ENCODE assay signal across 8 mouse cellular contexts in the genomic region with DNA sequence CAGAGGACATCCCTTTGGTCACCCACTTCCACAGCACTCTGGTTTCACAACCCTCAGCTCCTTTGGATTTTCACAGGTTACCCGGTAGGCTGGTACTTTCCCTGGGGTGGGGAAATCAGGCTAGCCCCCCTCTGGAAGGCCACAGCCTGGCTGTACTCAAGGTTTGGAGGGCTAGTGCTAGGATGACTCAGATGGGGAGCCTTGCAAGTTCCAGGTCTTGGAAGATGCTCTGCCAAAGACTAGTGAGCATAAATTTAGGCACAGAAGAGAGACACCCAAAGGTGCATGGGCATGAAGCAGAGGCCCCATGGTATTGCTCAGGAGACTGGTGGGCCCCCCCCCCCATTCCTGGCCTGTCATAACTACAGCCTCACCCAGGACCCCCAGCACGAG. TPM values are rescaled to one million over a fixed set of nuclear protein-coding genes. Genes with fewer than 3 reads are reported as not detected.
A peak's percentile ranks its signal among the peaks of the same experiment; 100 is the strongest.
DNase-seq lines count a peak whose midpoint lies in the region; ATAC-seq lines count a peak whose summit lies in the region.

No protein-coding gene starts in this region.

- ATAC-seq in kidney, embryonic 15.5 days (replicated peaks; ENCODE audit: low FRiP score) = no peak
- peak; percentile 0; the same call in 1 of the 2 replicates for ATAC-seq in hindbrain, embryonic 13.5 days (ENCODE audit: low FRiP score)
- no peak; the same call in 1 of the 2 replicates for ATAC-seq in midbrain, embryonic 15.5 days (replicated peaks)

- DNase-seq in kidney, postnatal 4 days = no peak
- peak; percentile 57 for DNase-seq in brain, adult 2 months (ENCODE audit: low read depth, low spot score)
- DNase-seq in left cerebral cortex, postnatal 10 days (ENCODE audit: extremely low spot score in 1 of 2, low spot score in 2 of 2) = no peak
- DNase-seq in gastrocnemius, postnatal 36 days = no peak
- DNase-seq in layer of hippocampus, postnatal 14 days (ENCODE audit: low spot score in 2 of 2) = no peak

- peak overlapping the region; percentile 74 for H3K4me3 ChIP-seq in kidney, embryonic 15.5 days (replicated peaks)
- H3K4me3 ChIP-seq in hindbrain, embryonic 13.5 days = peak overlapping the region; percentile 84
- peak overlapping the region; percentile 84 for H3K4me3 ChIP-seq in midbrain, embryonic 15.5 days

- H3K9me3 ChIP-seq in kidney, embryonic 15.5 days (replicated peaks) = no peaks in the 10 kb centered on the region
- no peaks in the 10 kb centered on the region for H3K9me3 ChIP-seq in hindbrain, embryonic 13.5 days
- no peaks in the 10 kb centered on the region for H3K9me3 ChIP-seq in midbrain, embryonic 15.5 days

- 0 out of 2 replicates have a peak, but pooled peaks cover 2% of the 10 kb centered on the region for H3K36me3 ChIP-seq in kidney, embryonic 15.5 days
- peaks cover 18% of the 10 kb centered on the region for H3K36me3 ChIP-seq in hindbrain, embryonic 13.5 days
- H3K36me3 ChIP-seq in midbrain, embryonic 15.5 days (replicated peaks) = peaks cover 16% of the 10 kb centered on the region

- WGBS in kidney, embryonic 15.5 days = 34% methylated on average over 2 of the region's 2 CpGs
- 29% methylated on average over 2 of the region's 2 CpGs for WGBS in hindbrain, embryonic 13.5 days
- whole genome bisulfite sequencing in midbrain, embryonic 15.5 days = 22% methylated on average over 2 of the region's 2 CpGs

- intact Hi-C loops in left cerebral cortex, postnatal 10 days (cut with DNase I) = loop anchor here (5.0 kb wide), 2 partner anchors 48 to 173 kb away; no protein-coding TSS in a partner anchor
- intact Hi-C loops in gastrocnemius, postnatal 36 days (cut with DNase I) = loop anchor here (2.0 to 5.0 kb wide), 2 partner anchors 50 to 168 kb away; no protein-coding TSS in a partner anchor

- no peak overlapping the region for H3K27ac ChIP-seq in kidney, embryonic 15.5 days
- peak overlapping the region; percentile 94 for H3K27ac ChIP-seq in hindbrain, embryonic 13.5 days
- H3K27ac ChIP-seq in midbrain, embryonic 15.5 days = peak overlapping the region; percentile 86

- peaks cover 67% of the 10 kb centered on the region for H3K27me3 ChIP-seq in kidney, embryonic 15.5 days
- peaks cover 25% of the 10 kb centered on the region for H3K27me3 ChIP-seq in hindbrain, embryonic 13.5 days
- peaks cover 23% of the 10 kb centered on the region for H3K27me3 ChIP-seq in midbrain, embryonic 15.5 days (replicated peaks)

- peak overlapping the region; percentile 95 for H3K4me2 ChIP-seq in kidney, embryonic 15.5 days
- H3K4me2 ChIP-seq in hindbrain, embryonic 13.5 days = peak overlapping the region; percentile 88
- H3K4me2 ChIP-seq in midbrain, embryonic 15.5 days = peak overlapping the region; percentile 94

- peak overlapping the region; percentile 68 for H3K9ac ChIP-seq in kidney, embryonic 15.5 days
- peak overlapping the region; percentile 96 for H3K9ac ChIP-seq in hindbrain, embryonic 13.5 days
- peak overlapping the region; percentile 95 for H3K9ac ChIP-seq in midbrain, embryonic 15.5 days

- peaks cover 45% of the 10 kb centered on the region for H3K4me1 ChIP-seq in kidney, embryonic 15.5 days
- peaks cover 45% of the 10 kb centered on the region for H3K4me1 ChIP-seq in hindbrain, embryonic 13.5 days (replicated peaks)
- peaks cover 45% of the 10 kb centered on the region for H3K4me1 ChIP-seq in midbrain, embryonic 15.5 days

RNA-seq across cellular contexts. Expression of a gene that starts 0.8 kb away (rescaled TPM):
- polyA plus RNA-seq in kidney, embryonic 15.5 days (2015; fragmentation: Nextera tagmentation; extraction: Ambion mirVana) = 16.3 and 17.1 TPM in 2 replicates
- 169 and 176 TPM in 2 replicates for polyA plus RNA-seq in hindbrain, embryonic 13.5 days (2015; fragmentation: Nextera tagmentation; extraction: Ambion mirVana)
- 223 and 229 TPM in 2 replicates for polyA plus RNA-seq in midbrain, embryonic 15.5 days (2015; fragmentation: Nextera tagmentation; extraction: Ambion mirVana)
- 100 to 1,000 TPM; 703 to 707 TPM for total RNA-seq in left cerebral cortex, postnatal 10 days (2021)
- 1 to 10 TPM; 2.7 TPM for total RNA-seq in gastrocnemius, postnatal 36 days (2021)
- total RNA-seq in layer of hippocampus, postnatal 14 days (2021) = 100 to 1,000 TPM; 605 to 622 TPM

RNA-seq across cellular contexts. Expression of a gene that starts 2.7 kb away (rescaled TPM):
- polyA plus RNA-seq in kidney, embryonic 15.5 days (2015; fragmentation: Nextera tagmentation; extraction: Ambion mirVana) = 1.5 and 4.3 TPM in 2 replicates
- 19.3 and 21.0 TPM in 2 replicates for polyA plus RNA-seq in hindbrain, embryonic 13.5 days (2015; fragmentation: Nextera tagmentation; extraction: Ambion mirVana)
- polyA plus RNA-seq in midbrain, embryonic 15.5 days (2015; fragmentation: Nextera tagmentation; extraction: Ambion mirVana) = 22.8 and 23.3 TPM in 2 replicates
- total RNA-seq in left cerebral cortex, postnatal 10 days (2021) = 100 to 1,000 TPM; 130 to 132 TPM
- 1 to 10 TPM in 1 of 2 experiments, under 1 TPM in 1; 0.94 to 1.5 TPM for total RNA-seq in gastrocnemius, postnatal 36 days (2021)
- 100 to 1,000 TPM; 138 to 159 TPM for total RNA-seq in layer of hippocampus, postnatal 14 days (2021)

RNA-seq across cellular contexts. Expression of a gene that starts 6.7 kb away (rescaled TPM):
- 0.93 and 1.6 TPM in 2 replicates for polyA plus RNA-seq in kidney, embryonic 15.5 days (2015; fragmentation: Nextera tagmentation; extraction: Ambion mirVana)
- polyA plus RNA-seq in hindbrain, embryonic 13.5 days (2015; fragmentation: Nextera tagmentation; extraction: Ambion mirVana) = 11.2 and 11.9 TPM in 2 replicates
- polyA plus RNA-seq in midbrain, embryonic 15.5 days (2015; fragmentation: Nextera tagmentation; extraction: Ambion mirVana) = 13.1 and 13.7 TPM in 2 replicates
- 1 to 10 TPM; 3.5 to 4.9 TPM for total RNA-seq in left cerebral cortex, postnatal 10 days (2021)
- not detected for total RNA-seq in gastrocnemius, postnatal 36 days (2021)
- total RNA-seq in layer of hippocampus, postnatal 14 days (2021) = 1 to 10 TPM; 2.1 to 3.0 TPM

RNA-seq across cellular contexts. Expression of a gene that starts 38.5 kb away (rescaled TPM):
- polyA plus RNA-seq in kidney, embryonic 15.5 days (2015; fragmentation: Nextera tagmentation; extraction: Ambion mirVana) = 0.28 and 0.40 TPM in 2 replicates
- 0.99 and 1.7 TPM in 2 replicates for polyA plus RNA-seq in hindbrain, embryonic 13.5 days (2015; fragmentation: Nextera tagmentation; extraction: Ambion mirVana)
- 0.80 and 0.98 TPM in 2 replicates for polyA plus RNA-seq in midbrain, embryonic 15.5 days (2015; fragmentation: Nextera tagmentation; extraction: Ambion mirVana)
- 1 to 10 TPM; 1.5 to 1.7 TPM for total RNA-seq in left cerebral cortex, postnatal 10 days (2021)
- 10 to 100 TPM in 1 of 2 experiments, 1 to 10 TPM in 1; 8.7 to 11.1 TPM for total RNA-seq in gastrocnemius, postnatal 36 days (2021)
- 1 to 10 TPM; 1.2 to 1.5 TPM for total RNA-seq in layer of hippocampus, postnatal 14 days (2021)

Comparison
In these comparisons a context has a peak if more than half of its experiments do, and no peak if none do; other contexts are left out.
1. RNA of a gene that starts 0.8 kb away (total RNA-seq): 703 to 707 TPM in left cerebral cortex, postnatal 10 days and 605 to 622 TPM in layer of hippocampus, postnatal 14 days; 2.7 TPM in gastrocnemius, postnatal 36 days; every median in the first group is over 100 times any median in the second.
2. RNA of a gene that starts 2.7 kb away (total RNA-seq): 138 to 159 TPM in layer of hippocampus, postnatal 14 days and 130 to 132 TPM in left cerebral cortex, postnatal 10 days; 0.94 to 1.5 TPM in gastrocnemius, postnatal 36 days; every median in the first group is over 10 times any median in the second.
3. Peak in every context shown above with its lines, with median percentiles within 50 percentile points of each other: H3K4me2 ChIP-seq, H3K4me3 ChIP-seq and H3K9ac ChIP-seq.